Mouse (Mus musculus) forebrain, postnatal 0 days (tissue): ENCODE measurements around the gene Arhgef19. TPM values are rescaled to one million over a fixed set of nuclear protein-coding genes. Genes with fewer than 3 reads are reported as not detected.

Experiments
- ATAC-seq: fragments of 200-750 bp; cut with Nextera tagmentation; 2 replicates; pipeline ENCODE4 v1.8.0; 2017; ENCODE audit warnings: mild to moderate bottlenecking, moderate library complexity
- DNase-seq: peaks from one replicate; pipeline ENCODE4 v3.0.0-alpha.2; 2015
- H3K27ac ChIP-seq: fragments of 300-500 bp; sonication (generic); 2 replicates; pipeline ENCODE4 v1.5.1; 2014; ENCODE audit warnings: low read depth, mild to moderate bottlenecking, antibody characterized with exemption, low read length, moderate library complexity, mixed read lengths
- H3K27me3 ChIP-seq: fragments of 300-500 bp; sonication (generic); 2 replicates; pipeline ENCODE4 v1.6.1; 2014; ENCODE audit warnings: mild to moderate bottlenecking, low read length, mixed read lengths; ENCODE audit not compliant: insufficient read depth
- H3K36me3 ChIP-seq: fragments of 300-500 bp; sonication (generic); 2 replicates; pipeline ENCODE4 v1.6.1; 2014; ENCODE audit warnings: mild to moderate bottlenecking, moderate library complexity; ENCODE audit not compliant: insufficient read depth
- H3K4me1 ChIP-seq: fragments of 300-500 bp; sonication (generic); 2 replicates; pipeline ENCODE4 v1.6.1; 2014; ENCODE audit warnings: antibody characterized with exemption; ENCODE audit not compliant: insufficient read depth
- H3K4me2 ChIP-seq: fragments of 300-500 bp; sonication (generic); 2 replicates; pipeline ENCODE4 v1.6.1; 2014; ENCODE audit warnings: low read depth, mild to moderate bottlenecking, moderate library complexity
- H3K4me3 ChIP-seq: fragments of 300-500 bp; sonication (generic); 2 replicates; pipeline ENCODE4 v1.5.1; 2014; ENCODE audit warnings: low read depth, low read length, mixed read lengths
- H3K9ac ChIP-seq: fragments of 300-500 bp; sonication (generic); 2 replicates; pipeline ENCODE4 v1.6.1; 2014; ENCODE audit warnings: mild to moderate bottlenecking
- H3K9me3 ChIP-seq: fragments of 300-500 bp; sonication (generic); 2 replicates; pipeline ENCODE4 v1.6.1; 2016; ENCODE audit warnings: low read length
- CTCF ChIP-seq: sonication (generic); IDR thresholded peaks from 2 replicates; pipeline ENCODE4 v1.5.1; 2016; ENCODE audit warnings: antibody characterized with exemption, control low read depth, low read depth
- WGBS: fragments of 180-500 bp; shearing (Covaris S2); extraction: QIAGEN DNeasy Blood & Tissue Kit; methylation state at CpG from one replicate; pipeline ENCODE4 v1.1.7; 2014; 5-methylcytosine and 5-hydroxymethylcytosine counted together
- polyA plus RNA-seq: library from polyadenylated mRNA; unstranded; fragments of >200 nt; fragmentation: Nextera tagmentation; extraction: Ambion mirVana; gene quantifications from 2 replicates; pipeline ENCODE4 v1.2.1, GENCODE M21; 2015
- total RNA-seq: library from RNA; depleted of rRNA; stranded (reverse); fragments of >200 nt; gene quantifications from 2 replicates; pipeline ENCODE4 v1.2.3, GENCODE M21; 2014; rRNA removed

Arhgef19 gene
- total RNA-seq (0.95 and 1.6 TPM in 2 replicates), polyA plus RNA-seq (0.52 and 0.90 TPM in 2 replicates)

DNA sequence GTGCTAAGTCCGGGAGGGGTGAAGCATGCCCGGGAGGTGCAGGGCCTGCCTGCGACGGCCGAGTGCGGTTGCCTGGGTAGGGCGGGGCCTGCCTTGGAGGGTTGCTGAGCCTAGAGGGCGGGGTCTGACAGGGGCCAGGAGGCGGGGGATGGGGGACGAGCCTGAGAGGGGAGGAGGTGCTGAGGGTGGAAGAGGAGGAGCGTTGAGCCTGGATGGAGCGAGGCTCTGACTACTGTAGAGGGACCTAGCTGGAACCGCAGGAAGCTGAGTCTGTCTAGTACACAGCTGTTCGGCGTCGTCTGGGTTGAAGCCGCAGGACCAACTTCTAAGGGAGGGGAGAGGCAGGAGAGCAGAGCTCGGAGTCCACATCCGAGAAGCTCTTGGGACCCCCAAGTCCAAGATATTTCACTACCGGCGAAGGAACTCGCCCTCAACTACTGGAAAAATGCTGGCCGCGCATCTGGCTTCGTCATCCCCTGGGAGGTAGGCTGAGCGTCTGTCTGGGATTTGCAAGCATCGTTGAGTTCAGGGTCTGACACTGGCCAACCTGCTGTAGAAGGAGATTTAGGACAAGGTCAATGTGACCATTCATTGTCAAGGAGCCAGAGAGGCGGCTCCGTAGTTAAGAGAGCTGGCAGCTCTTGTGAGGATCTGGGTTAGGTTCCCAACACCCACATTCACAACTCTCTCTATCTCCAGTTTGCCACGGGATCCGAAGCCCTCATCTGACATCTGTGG, at the start of gene Arhgef19:
TSS of gene Arhgef19 (plus strand) at position 112 of the 738 bp plus-strand sequence.
- peak; percentile 83 for ATAC-seq
- H3K4me1 ChIP-seq, result 0 out of 2 replicates have a peak, but pooled peaks cover 6% of the 10 kb centered on the region
- H3K9ac ChIP-seq, result 0 out of 2 replicates have a peak within 1 kb of the TSS, but pooled peaks have one; percentile 23
- DNase-seq, result peak; percentile 51
- no peak within 1 kb of the TSS for H3K27ac ChIP-seq
- H3K36me3 ChIP-seq, result no peaks in the 10 kb centered on the region
- peak within 1 kb of the TSS; percentile 53 for H3K4me2 ChIP-seq
- TF ChIP-seq CTCF, result no peak
- peaks cover 34% of the 10 kb centered on the region for H3K27me3 ChIP-seq
- peak within 1 kb of the TSS; percentile 26 for H3K4me3 ChIP-seq
- H3K9me3 ChIP-seq, result no peaks in the 10 kb centered on the region
- WGBS, result 3% methylated on average over 31 of the region's 31 CpGs

- no peak overlapping the region for H3K9ac ChIP-seq
- ATAC-seq (no peak), DNase-seq (no peak)
- H3K27ac ChIP-seq, result no peak overlapping the region
- 92% methylated on average over 7 of the region's 7 CpGs for WGBS
- H3K4me1 ChIP-seq, result no peaks in the 10 kb centered on the region
- no peak overlapping the region for H3K4me3 ChIP-seq
- H3K27me3 ChIP-seq, result no peaks in the 10 kb centered on the region
- no peak overlapping the region for H3K4me2 ChIP-seq
- TF ChIP-seq CTCF, result no peak
- H3K36me3 ChIP-seq, result peaks cover 22% of the 10 kb centered on the region
- H3K9me3 ChIP-seq, result no peaks in the 10 kb centered on the region
Measured at GRCm38 (mm10) chr4:141191294-141191693, 48.0 kb upstream of the Arhgef19 start.

DNA sequence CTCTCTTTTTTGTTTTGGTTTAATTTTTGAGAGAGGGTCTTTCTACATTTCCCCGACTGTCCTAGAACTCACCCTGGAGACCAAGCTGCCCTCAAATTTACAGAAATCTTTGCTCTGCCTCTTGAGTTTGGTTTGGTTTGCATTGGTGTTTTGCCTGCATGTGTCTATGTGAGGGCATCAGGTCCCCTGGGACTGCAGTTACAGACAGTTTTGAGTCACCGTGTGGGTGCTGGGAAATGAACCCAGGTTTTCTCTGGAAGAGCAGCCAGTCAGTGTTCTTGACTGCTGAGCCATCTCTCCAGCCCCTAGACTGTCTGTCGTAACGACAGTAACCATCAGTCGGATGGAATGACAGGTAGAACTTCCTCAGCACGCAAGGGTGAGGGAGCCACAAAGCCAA, 44.7 kb upstream of the Arhgef19 start:
- no peak overlapping the region for H3K27ac ChIP-seq
- no peaks in the 10 kb centered on the region for H3K4me1 ChIP-seq
- H3K4me2 ChIP-seq, result no peak overlapping the region
- no peak for DNase-seq
- 95% methylated on average over 6 of the region's 6 CpGs for WGBS
- no peak for TF ChIP-seq CTCF
- H3K9me3 ChIP-seq, result no peaks in the 10 kb centered on the region
- ATAC-seq, result no peak
- H3K9ac ChIP-seq, result no peak overlapping the region
- no peak overlapping the region for H3K4me3 ChIP-seq
- H3K27me3 ChIP-seq, result no peaks in the 10 kb centered on the region
- peaks cover 45% of the 10 kb centered on the region for H3K36me3 ChIP-seq

- H3K4me2 ChIP-seq, result no peak overlapping the region
- no peaks in the 10 kb centered on the region for H3K27me3 ChIP-seq
- no peak overlapping the region for H3K9ac ChIP-seq
- DNase-seq (no peak), ATAC-seq (no peak)
- no peak overlapping the region for H3K4me3 ChIP-seq
- peaks cover 58% of the 10 kb centered on the region for H3K36me3 ChIP-seq
- no peaks in the 10 kb centered on the region for H3K4me1 ChIP-seq
- WGBS, result 97% methylated on average over 13 of the region's 13 CpGs
- H3K27ac ChIP-seq, result no peak overlapping the region
- no peak for TF ChIP-seq CTCF
- H3K9me3 ChIP-seq, result no peaks in the 10 kb centered on the region
Measured at GRCm38 (mm10) chr4:141196981-141197685, 42.2 kb upstream of the Arhgef19 start.

DNA sequence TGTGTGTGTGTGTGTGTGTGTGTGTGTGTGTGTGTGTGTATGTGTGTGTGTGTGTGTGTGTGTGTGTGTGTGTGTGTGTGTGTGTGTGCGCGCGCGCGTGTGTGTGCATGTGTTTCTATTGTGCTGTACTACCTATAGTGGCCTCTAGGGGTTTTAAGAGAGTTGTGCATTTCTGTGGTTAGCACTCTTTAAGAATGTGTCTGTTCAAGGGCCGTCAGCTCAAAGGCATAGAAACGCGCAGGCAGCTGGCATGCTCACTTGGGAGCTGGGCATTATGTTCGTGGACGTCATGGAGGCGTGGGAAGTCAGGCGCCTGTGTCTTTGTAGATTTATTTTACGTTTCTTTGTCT, 41.6 kb upstream of the Arhgef19 start:
- Histone ChIP-seq H3K9ac (no peak overlapping the region), H3K36me3 (peaks cover 58% of the 10 kb centered on the region), H3K4me2 (no peak overlapping the region), H3K27me3 (no peaks in the 10 kb centered on the region), H3K4me1 (no peaks in the 10 kb centered on the region), H3K4me3 (no peak overlapping the region), H3K27ac (no peak overlapping the region), H3K9me3 (no peaks in the 10 kb centered on the region)
- DNase-seq (no peak), ATAC-seq (no peak)
- WGBS, result 88% methylated on average over 13 of the region's 13 CpGs
- 0 out of 2 replicates have a peak, but pooled peaks have one; percentile 19 for TF ChIP-seq CTCF

GRCm38 (mm10) chr4:141200906-141201305, 38.4 kb upstream of the Arhgef19 start:
- H3K27me3 ChIP-seq, result no peaks in the 10 kb centered on the region
- H3K36me3 ChIP-seq, result peaks cover 58% of the 10 kb centered on the region
- H3K4me2 ChIP-seq, result no peak overlapping the region
- TF ChIP-seq CTCF, result no peak
- 86% methylated on average over 11 of the region's 11 CpGs for WGBS
- no peak for DNase-seq
- H3K27ac ChIP-seq, result no peak overlapping the region
- H3K4me1 ChIP-seq, result no peaks in the 10 kb centered on the region
- H3K9me3 ChIP-seq, result no peaks in the 10 kb centered on the region
- no peak overlapping the region for H3K9ac ChIP-seq
- H3K4me3 ChIP-seq, result no peak overlapping the region
- no peak for ATAC-seq

- no peak overlapping the region for H3K27ac ChIP-seq
- DNase-seq (no peak), ATAC-seq (no peak)
- TF ChIP-seq CTCF, result no peak
- no peak overlapping the region for H3K9ac ChIP-seq
- WGBS, result 92% methylated on average over 6 of the region's 6 CpGs
- H3K9me3 ChIP-seq, result no peaks in the 10 kb centered on the region
- H3K4me1 ChIP-seq, result no peaks in the 10 kb centered on the region
- peaks cover 47% of the 10 kb centered on the region for H3K36me3 ChIP-seq
- no peak overlapping the region for H3K4me2 ChIP-seq
- no peaks in the 10 kb centered on the region for H3K27me3 ChIP-seq
- no peak overlapping the region for H3K4me3 ChIP-seq
Measured at GRCm38 (mm10) chr4:141202192-141202591, 37.1 kb upstream of the Arhgef19 start.
